ENCODE assay signal across 7 mouse cellular contexts in the genomic region with DNA sequence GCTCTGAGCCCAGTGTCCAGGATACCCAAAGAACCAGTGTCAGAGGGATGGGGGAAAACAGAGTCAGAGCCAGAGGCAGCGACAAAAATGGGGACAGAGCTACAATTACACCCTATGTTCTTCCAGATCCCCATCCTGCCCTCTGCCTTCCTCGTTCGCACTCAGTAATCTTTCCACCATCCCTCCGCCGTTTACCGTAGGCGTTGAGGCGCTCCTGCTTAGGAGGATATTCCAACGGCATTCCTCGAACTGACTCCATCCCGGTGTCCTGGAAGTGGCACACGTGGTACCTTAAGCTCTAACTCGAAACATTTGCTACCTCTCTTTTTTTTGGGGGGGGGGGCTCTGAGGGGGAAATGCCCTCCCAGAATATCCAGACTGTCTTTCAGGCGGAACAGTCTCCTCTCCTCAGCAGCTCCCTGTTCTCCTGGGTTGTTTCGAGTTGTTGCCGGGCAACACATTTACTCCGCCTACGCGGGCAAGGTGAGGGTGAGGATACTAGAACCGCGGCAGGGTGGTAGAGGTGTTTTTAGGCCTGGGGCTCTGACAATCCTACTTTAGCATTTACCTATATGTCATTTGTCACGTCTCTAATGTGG. TPM values are rescaled to one million over a fixed set of nuclear protein-coding genes. Genes with fewer than 3 reads are reported as not detected.
A peak's percentile ranks its signal among the peaks of the same experiment; 100 is the strongest.
DNase-seq lines count a peak whose midpoint lies in the region; ATAC-seq and TF ChIP-seq lines count a peak whose summit lies in the region.

No protein-coding gene starts in this region.

- H3K4me3 ChIP-seq in lung, embryonic 14.5 days (ENCODE audit: low read depth, low read length), result peak overlapping the region; percentile 50
- peak overlapping the region; percentile 41 for H3K4me3 ChIP-seq in embryonic facial prominence, embryonic 11.5 days (ENCODE audit: low read depth, low read length)
- peak overlapping the region; percentile 50 for H3K4me3 ChIP-seq in intestine, postnatal 0 days (ENCODE audit: low read depth, low read length)

- no peaks in the 10 kb centered on the region for H3K36me3 ChIP-seq in lung, embryonic 14.5 days (ENCODE audit: insufficient read depth)
- H3K36me3 ChIP-seq in embryonic facial prominence, embryonic 11.5 days (replicated peaks; ENCODE audit: control insufficient read depth, insufficient read depth, low read depth, low read length), result no peaks in the 10 kb centered on the region
- no peaks in the 10 kb centered on the region for H3K36me3 ChIP-seq in intestine, postnatal 0 days (ENCODE audit: control insufficient read depth, insufficient read depth)

- peak overlapping the region; percentile 92 for H3K4me2 ChIP-seq in lung, embryonic 14.5 days
- peak overlapping the region; percentile 87 for H3K4me2 ChIP-seq in embryonic facial prominence, embryonic 11.5 days (ENCODE audit: low read depth, low read length)
- peak overlapping the region; percentile 94 for H3K4me2 ChIP-seq in intestine, postnatal 0 days (replicated peaks; ENCODE audit: low read depth)

- no peak overlapping the region for H3K27ac ChIP-seq in lung, embryonic 14.5 days (ENCODE audit: low read depth)
- H3K27ac ChIP-seq in embryonic facial prominence, embryonic 11.5 days (replicated peaks; ENCODE audit: low read depth, low read length), result no peak overlapping the region
- H3K27ac ChIP-seq in intestine, postnatal 0 days (ENCODE audit: low read depth, low read length), result no peak overlapping the region

- H3K27me3 ChIP-seq in lung, embryonic 14.5 days (ENCODE audit: insufficient read depth, low read length), result peaks cover 4% of the 10 kb centered on the region; the same call in 1 of the 2 replicates
- H3K27me3 ChIP-seq in embryonic facial prominence, embryonic 11.5 days (ENCODE audit: control insufficient read depth, insufficient read depth, low read length), result no peaks in the 10 kb centered on the region
- H3K27me3 ChIP-seq in intestine, postnatal 0 days (replicated peaks; ENCODE audit: control insufficient read depth, insufficient read depth, low read length), result peaks cover 4% of the 10 kb centered on the region; the same call in 1 of the 2 replicates

- TF ChIP-seq CTCF in lung, embryonic 14.5 days (IDR thresholded peaks at IDR 0.05; ENCODE audit: low read depth), result no peak; the same call in 1 of the 2 replicates
- TF ChIP-seq CTCF in intestine, postnatal 0 days (IDR thresholded peaks at IDR 0.05; ENCODE audit: low read depth), result no peak

- peak overlapping the region; percentile 57 for H3K9ac ChIP-seq in lung, embryonic 14.5 days
- peak overlapping the region; percentile 66 for H3K9ac ChIP-seq in embryonic facial prominence, embryonic 11.5 days (replicated peaks; ENCODE audit: low read length)
- 0 out of 2 replicates have a peak overlapping the region, but pooled peaks have one; percentile 40 for H3K9ac ChIP-seq in intestine, postnatal 0 days (ENCODE audit: low read depth, low read length)

- no peaks in the 10 kb centered on the region for H3K9me3 ChIP-seq in lung, embryonic 14.5 days (ENCODE audit: low read depth, low read length)
- no peaks in the 10 kb centered on the region for H3K9me3 ChIP-seq in embryonic facial prominence, embryonic 11.5 days (replicated peaks; ENCODE audit: control insufficient read depth, low read length)
- no peaks in the 10 kb centered on the region for H3K9me3 ChIP-seq in intestine, postnatal 0 days (ENCODE audit: control insufficient read depth)

- ATAC-seq in lung, embryonic 14.5 days (ENCODE audit: insufficient read depth), result no peak
- ATAC-seq in embryonic facial prominence, embryonic 11.5 days (replicated peaks; ENCODE audit: insufficient number of reproducible peaks, low FRiP score, low TSS enrichment, low read depth), result 0 out of 2 replicates have a peak, but pooled peaks have one; percentile 1
- ATAC-seq in intestine, postnatal 0 days, result no peak

- peak; percentile 41 for DNase-seq in lung, embryonic 14.5 days
- DNase-seq in lung, postnatal 14 days, result no peak
- DNase-seq in embryonic facial prominence, embryonic 11.5 days (ENCODE audit: low spot score), result peak; percentile 59
- DNase-seq in retina, postnatal 1 day, result peak; percentile 32
- no peak for DNase-seq in layer of hippocampus, postnatal 25 days (ENCODE audit: extremely low spot score in 1 of 2, low spot score in 1 of 2)
- no peak for DNase-seq in cerebellum, adult 18-20 months

- 4% methylated on average over 22 of the region's 22 CpGs for WGBS in lung, embryonic 14.5 days
- WGBS in embryonic facial prominence, embryonic 11.5 days, result under 1% methylated on average over 22 of the region's 22 CpGs
- WGBS in intestine, postnatal 0 days, result 6% methylated on average over 22 of the region's 22 CpGs

- peaks cover 3% of the 10 kb centered on the region; the same call in 1 of the 2 replicates for H3K4me1 ChIP-seq in lung, embryonic 14.5 days (ENCODE audit: insufficient read depth)
- no peaks in the 10 kb centered on the region for H3K4me1 ChIP-seq in embryonic facial prominence, embryonic 11.5 days (ENCODE audit: control insufficient read depth, insufficient read depth, low read length)
- H3K4me1 ChIP-seq in intestine, postnatal 0 days (replicated peaks; ENCODE audit: control insufficient read depth, insufficient read depth, low read length), result peaks cover 6% of the 10 kb centered on the region; the same call in 1 of the 2 replicates

RNA-seq across cellular contexts. Expression of gene AI464131, which starts 4.5 kb away (rescaled TPM):
- 3.3 and 3.6 TPM in 2 replicates for polyA plus RNA-seq in lung, embryonic 14.5 days (2014; fragmentation: Nextera tagmentation; extraction: Ambion mirVana)
- polyA plus RNA-seq in embryonic facial prominence, embryonic 11.5 days (2014; fragmentation: Nextera tagmentation; extraction: Ambion mirVana), result 9.7 and 11.4 TPM in 2 replicates
- polyA plus RNA-seq in intestine, postnatal 0 days (2015; fragmentation: Nextera tagmentation; extraction: Ambion mirVana), result 11.6 and 13.7 TPM in 2 replicates
- 10 to 100 TPM; 32.4 to 33.3 TPM for total RNA-seq in layer of hippocampus, postnatal 25 days (2021)

RNA-seq across cellular contexts. Expression of gene 1110017D15Rik, which starts 9.7 kb away (rescaled TPM):
- 0.46 and 0.92 TPM in 2 replicates for polyA plus RNA-seq in lung, embryonic 14.5 days (2014; fragmentation: Nextera tagmentation; extraction: Ambion mirVana)
- 6.3 and 6.4 TPM in 2 replicates for polyA plus RNA-seq in embryonic facial prominence, embryonic 11.5 days (2014; fragmentation: Nextera tagmentation; extraction: Ambion mirVana)
- 0.52 and 2.0 TPM in 2 replicates for polyA plus RNA-seq in intestine, postnatal 0 days (2015; fragmentation: Nextera tagmentation; extraction: Ambion mirVana)
- total RNA-seq in layer of hippocampus, postnatal 25 days (2021), result 1 to 10 TPM; 4.5 to 7.0 TPM

RNA-seq across cellular contexts. Expression of gene Nudt2, which starts 42.5 kb away (rescaled TPM):
- polyA plus RNA-seq in lung, embryonic 14.5 days (2014; fragmentation: Nextera tagmentation; extraction: Ambion mirVana), result 55.1 and 59.7 TPM in 2 replicates
- 59.7 and 62.3 TPM in 2 replicates for polyA plus RNA-seq in embryonic facial prominence, embryonic 11.5 days (2014; fragmentation: Nextera tagmentation; extraction: Ambion mirVana)
- polyA plus RNA-seq in intestine, postnatal 0 days (2015; fragmentation: Nextera tagmentation; extraction: Ambion mirVana), result 34.9 and 35.7 TPM in 2 replicates
- 10 to 100 TPM; 27.4 to 31.4 TPM for total RNA-seq in layer of hippocampus, postnatal 25 days (2021)

RNA-seq across cellular contexts. Expression of gene Kif24, which starts 42.7 kb away (rescaled TPM):
- polyA plus RNA-seq in lung, embryonic 14.5 days (2014; fragmentation: Nextera tagmentation; extraction: Ambion mirVana), result 8.1 and 8.6 TPM in 2 replicates
- polyA plus RNA-seq in embryonic facial prominence, embryonic 11.5 days (2014; fragmentation: Nextera tagmentation; extraction: Ambion mirVana), result 8.7 and 10.1 TPM in 2 replicates
- polyA plus RNA-seq in intestine, postnatal 0 days (2015; fragmentation: Nextera tagmentation; extraction: Ambion mirVana), result 1.3 and 1.4 TPM in 2 replicates
- 1 to 10 TPM; 1.0 to 1.5 TPM for total RNA-seq in layer of hippocampus, postnatal 25 days (2021)

Comparison
In these comparisons a context has a peak if more than half of its experiments do, and no peak if none do; other contexts are left out.
1. DNase-seq: peak in lung, embryonic 14.5 days (single experiment), embryonic facial prominence, embryonic 11.5 days (single experiment) and retina, postnatal 1 day (single experiment); none in lung, postnatal 14 days (single experiment), layer of hippocampus, postnatal 25 days (0 of 2) and cerebellum, adult 18-20 months (0 of 2).
2. Peak in every context shown above with its lines, with median percentiles within 50 percentile points of each other: H3K4me2 ChIP-seq, H3K4me3 ChIP-seq and H3K9ac ChIP-seq.